Mouse (Mus musculus): ENCODE measurements around the gene Tmem127. TPM values are rescaled to one million over a fixed set of nuclear protein-coding genes. Genes with fewer than 3 reads are reported as not detected.

Tmem127 gene
- total and polyA plus RNA-seq, 3 experiments, result 11.5 to 15.8 (median 11.9) TPM

DNA sequence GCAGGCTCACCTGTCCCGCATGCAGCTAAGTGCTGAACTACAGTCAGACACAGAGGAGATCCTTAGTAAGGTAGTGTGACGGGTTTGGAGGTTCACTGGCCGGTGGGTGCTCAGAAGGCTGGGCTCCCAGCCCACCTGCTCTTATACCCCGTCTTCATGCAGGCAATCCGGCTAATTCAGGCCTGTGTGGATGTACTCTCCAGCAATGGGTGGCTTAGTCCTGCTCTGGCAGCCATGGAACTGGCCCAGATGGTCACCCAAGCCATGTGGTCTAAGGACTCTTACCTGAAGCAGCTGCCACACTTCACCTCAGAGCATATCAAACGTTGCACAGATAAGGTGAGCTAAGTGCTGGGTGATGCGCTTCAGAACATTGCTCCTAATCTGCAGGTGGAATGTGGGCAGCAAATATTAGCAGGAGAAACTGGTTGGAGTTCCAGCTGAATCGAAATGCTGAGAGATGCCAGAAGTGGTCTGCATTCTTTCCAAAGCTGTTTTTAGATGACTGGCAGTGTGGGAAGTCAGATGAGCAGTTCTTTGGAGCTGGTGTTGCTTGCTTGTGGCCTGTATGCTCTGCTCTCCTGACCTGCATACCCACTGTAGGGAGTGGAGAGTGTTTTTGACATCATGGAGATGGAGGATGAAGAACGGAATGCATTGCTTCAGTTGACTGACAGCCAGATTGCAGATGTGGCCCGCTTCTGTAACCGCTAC, 9.7 kb upstream of the Tmem127 start:
- no peak overlapping the region for H3K9ac ChIP-seq (ENCODE audit: insufficient read depth, low read depth)
- H3K36me3 ChIP-seq (replicated peaks in 1 of 2; ENCODE audit: control insufficient read depth in 1 of 2, insufficient read depth in 1 of 2, low read length in 1 of 2), result peaks cover 73 to 90% of the 10 kb centered on the region in 2 experiments
- no peak overlapping the region for H3K4me3 ChIP-seq (replicated peaks in 1 of 3; ENCODE audit: low read depth in 2 of 3, low read length in 2 of 3, poor library complexity in 1 of 3)
- no peaks in the 10 kb centered on the region for H3K4me1 ChIP-seq (ENCODE audit: control insufficient read depth in 1 of 2, insufficient read depth in 2 of 2)
- no peak overlapping the region for H3K4me2 ChIP-seq (ENCODE audit: insufficient read depth, low read depth, poor library complexity, severe bottlenecking)
- H3K9me3 ChIP-seq (replicated peaks; ENCODE audit: low read length), result no peaks in the 10 kb centered on the region
- no peak overlapping the region for H3K27ac ChIP-seq (ENCODE audit: insufficient read depth, low read depth)
- no peaks in the 10 kb centered on the region for H3K27me3 ChIP-seq (replicated peaks)
- no peaks in the 10 kb centered on the region for H3K79me2 ChIP-seq (replicated peaks; ENCODE audit: control insufficient read depth, extremely low read depth, insufficient read depth, poor library complexity, severe bottlenecking)
- TF ChIP-seq NELFE (IDR thresholded peaks at IDR 0.05; ENCODE audit: low read depth, low read length) (no peak), USF1 (IDR thresholded peaks at IDR 0.05; ENCODE audit: low read depth, low read length) (no peak), HCFC1 (IDR thresholded peaks at IDR 0.05; ENCODE audit: low read depth, low read length) (no peak), MAZ (IDR thresholded peaks at IDR 0.05; ENCODE audit: low read depth, low read length) (no peak), POLR2A (IDR thresholded peaks at IDR 0.05; ENCODE audit: low read depth, low read length) (no peak), JUND (conservative IDR thresholded peaks at IDR 0.05; ENCODE audit: low read depth, low read length) (no peak), JUN (IDR thresholded peaks at IDR 0.05; ENCODE audit: insufficient read depth, low read depth, low read length) (no peak), MYC (IDR thresholded peaks at IDR 0.05; ENCODE audit: low read depth, low read length) (no peak), SIN3A (IDR thresholded peaks at IDR 0.05; ENCODE audit: low read length) (no peak), RAD21 (IDR thresholded peaks at IDR 0.05; ENCODE audit: low read depth, low read length) (no peak), TCF12 (IDR thresholded peaks at IDR 0.05; ENCODE audit: low read depth, low read length) (no peak), BHLHE40 (IDR thresholded peaks at IDR 0.05; ENCODE audit: low read depth, low read length) (no peak), MAX (IDR thresholded peaks at IDR 0.05; ENCODE audit: low read length) (no peak), KAT2A (IDR thresholded peaks at IDR 0.05; ENCODE audit: insufficient replicate concordance, low read length) (no peak), CTCF (conservative IDR thresholded peaks at IDR 0.05 in 1 of 2, IDR thresholded peaks at IDR 0.05 in 1 of 2; ENCODE audit: low read depth in 2 of 2, low read length in 2 of 2) (no peak), ZMIZ1 (IDR thresholded peaks at IDR 0.05; ENCODE audit: low read depth, low read length) (no peak)
- no peak for DNase-seq (ENCODE audit: extremely low read depth)
- in situ Hi-C loops (cut with MboI; ENCODE audit: low pct_ligation_motif_present, low pct_unique_long_range_greater_than_20kb, low sequenced_read_pairs), result no loop called here
- dilution Hi-C loops (cut with MboI; ENCODE audit: extremely low pct_ligation_motif_present, extremely low pct_unique_long_range_greater_than_20kb, low sequenced_read_pairs), result no loop called here

DNA sequence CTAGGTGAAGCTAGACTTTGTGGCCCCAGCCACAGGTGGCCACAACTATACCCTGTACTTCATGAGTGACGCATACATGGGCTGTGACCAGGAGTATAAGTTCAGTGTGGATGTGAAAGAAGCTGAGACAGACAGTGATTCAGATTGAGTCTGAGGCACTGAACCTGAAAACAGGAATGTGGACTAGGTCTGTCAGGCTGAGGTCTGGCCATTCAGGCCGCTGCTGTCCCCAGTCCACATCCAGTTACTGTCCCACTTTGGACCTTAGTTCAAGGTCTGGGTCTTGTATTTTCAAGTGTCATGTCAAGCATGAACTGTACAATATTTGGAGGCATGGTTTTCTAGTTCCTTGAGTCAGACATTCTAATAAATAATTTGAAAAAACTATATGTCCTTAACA, 7.6 kb upstream of the Tmem127 start:
- Histone ChIP-seq H3K4me1 (ENCODE audit: control insufficient read depth in 1 of 2, insufficient read depth in 2 of 2) (no peaks in the 10 kb centered on the region), H3K27me3 (replicated peaks) (no peaks in the 10 kb centered on the region), H3K4me3 (replicated peaks in 1 of 3; ENCODE audit: low read depth in 2 of 3, low read length in 2 of 3, poor library complexity in 1 of 3) (no peak overlapping the region), H3K9me3 (replicated peaks; ENCODE audit: low read length) (no peaks in the 10 kb centered on the region), H3K27ac (ENCODE audit: insufficient read depth, low read depth) (no peak overlapping the region), H3K79me2 (replicated peaks; ENCODE audit: control insufficient read depth, extremely low read depth, insufficient read depth, poor library complexity, severe bottlenecking) (no peaks in the 10 kb centered on the region), H3K4me2 (ENCODE audit: insufficient read depth, low read depth, poor library complexity, severe bottlenecking) (no peak overlapping the region), H3K9ac (ENCODE audit: insufficient read depth, low read depth) (no peak overlapping the region), H3K36me3 (replicated peaks in 1 of 2; ENCODE audit: control insufficient read depth in 1 of 2, insufficient read depth in 1 of 2, low read length in 1 of 2) (peaks cover 66 to 89% of the 10 kb centered on the region in 2 experiments)
- in situ Hi-C loops (cut with MboI; ENCODE audit: low pct_ligation_motif_present, low pct_unique_long_range_greater_than_20kb, low sequenced_read_pairs), result no loop called here
- dilution Hi-C loops (cut with MboI; ENCODE audit: extremely low pct_ligation_motif_present, extremely low pct_unique_long_range_greater_than_20kb, low sequenced_read_pairs), result no loop called here
- DNase-seq (ENCODE audit: extremely low read depth), result no peak
- TF ChIP-seq USF2 (conservative IDR thresholded peaks at IDR 0.05; ENCODE audit: low read depth, low read length) (no peak), HCFC1 (IDR thresholded peaks at IDR 0.05; ENCODE audit: low read depth, low read length) (no peak), NRF1 (IDR thresholded peaks at IDR 0.05; ENCODE audit: low read depth, low read length) (no peak), MEF2A (IDR thresholded peaks at IDR 0.05; ENCODE audit: borderline replicate concordance, low read depth, low read length) (no peak), IRF4 (IDR thresholded peaks at IDR 0.05; ENCODE audit: low read depth, low read length) (no peak), TBP (conservative IDR thresholded peaks at IDR 0.05; ENCODE audit: low read depth, low read length) (no peak), MAFK (IDR thresholded peaks at IDR 0.05; ENCODE audit: insufficient replicate concordance, low read length) (no peak), KAT2A (IDR thresholded peaks at IDR 0.05; ENCODE audit: insufficient replicate concordance, low read length) (no peak), TCF12 (IDR thresholded peaks at IDR 0.05; ENCODE audit: low read depth, low read length) (no peak), ZMIZ1 (IDR thresholded peaks at IDR 0.05; ENCODE audit: low read depth, low read length) (no peak), CHD1 (IDR thresholded peaks at IDR 0.05; ENCODE audit: low read depth, low read length) (no peak), UBTF (IDR thresholded peaks at IDR 0.05; ENCODE audit: low read depth, low read length) (no peak), ZC3H11A (IDR thresholded peaks at IDR 0.05; ENCODE audit: low read depth, low read length) (no peak), SMC3 (IDR thresholded peaks at IDR 0.05; ENCODE audit: low read depth, low read length) (no peak), ZKSCAN1 (IDR thresholded peaks at IDR 0.05; ENCODE audit: borderline replicate concordance, low read depth, low read length) (no peak), PAX5 (IDR thresholded peaks at IDR 0.05; ENCODE audit: low read length) (no peak)
